Comparison of ENCODE assay signal across 8 mouse cellular contexts in the genomic region with DNA sequence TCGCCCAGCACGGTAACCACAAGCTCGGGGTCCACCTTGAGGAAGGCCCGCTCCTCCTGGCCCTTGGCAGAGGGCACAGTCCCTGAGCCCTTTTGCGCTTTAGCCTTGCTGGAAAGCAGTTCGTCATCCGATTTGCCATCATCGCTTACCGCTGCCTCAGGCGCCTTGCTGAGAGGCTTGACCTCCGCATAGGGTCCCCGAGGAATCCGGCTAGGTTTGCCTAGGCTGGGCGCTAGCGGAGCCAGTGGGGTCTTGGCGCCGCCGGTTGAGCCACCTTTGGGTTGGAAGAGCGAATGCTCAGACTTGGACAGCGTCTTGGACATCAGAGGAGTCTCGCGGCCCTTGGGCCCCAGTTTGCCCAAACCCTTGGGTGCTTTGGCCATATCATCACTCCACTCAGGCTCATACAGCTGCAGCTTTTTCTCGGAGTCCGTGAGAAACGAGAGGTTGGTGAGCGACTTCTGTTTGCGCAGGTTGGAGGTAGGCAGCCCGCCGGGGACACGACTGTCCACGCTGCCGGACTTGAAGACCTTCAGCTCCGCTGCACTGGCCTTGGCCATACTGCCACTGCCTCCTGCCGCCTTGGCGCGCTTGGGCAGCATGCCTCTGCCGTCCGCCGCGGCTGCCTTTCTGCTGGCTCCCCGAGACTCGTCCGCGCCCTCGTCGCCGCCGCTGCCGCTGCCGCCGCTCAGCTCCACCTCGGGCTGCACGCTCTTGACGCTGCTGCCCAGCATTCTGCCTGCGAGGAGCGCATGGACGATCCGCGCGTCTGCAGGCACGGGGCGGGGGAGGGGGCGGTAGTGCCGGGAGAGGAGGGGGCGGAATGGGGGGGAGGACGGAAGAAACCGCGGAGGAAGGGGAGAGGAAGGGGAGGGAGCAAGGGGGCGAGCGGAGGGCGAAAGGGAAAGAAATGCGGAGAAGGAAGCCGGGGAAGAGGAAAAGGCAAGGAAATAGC. TPM values are rescaled to one million over a fixed set of nuclear protein-coding genes. Genes with fewer than 3 reads are reported as not detected.
A peak's percentile ranks its signal among the peaks of the same experiment; 100 is the strongest.
DNase-seq lines count a peak whose midpoint lies in the region; ATAC-seq and TF ChIP-seq lines count a peak whose summit lies in the region.

No protein-coding gene starts in this region.

- peaks cover 3% of the 10 kb centered on the region; the same call in 1 of the 2 replicates for H3K4me1 ChIP-seq in spleen, adult 2 months (ENCODE audit: control insufficient read depth, insufficient read depth, insufficient read length)
- H3K4me1 ChIP-seq in embryonic fibroblast, embryonic 13.5 days (ENCODE audit: control insufficient read depth, insufficient read depth, low read length) = no peaks in the 10 kb centered on the region
- peaks cover 30% of the 10 kb centered on the region for H3K4me1 ChIP-seq in lung, embryonic 16.5 days (replicated peaks; ENCODE audit: control insufficient read depth, insufficient read depth, low read length)

- ATAC-seq in lung, embryonic 16.5 days (ENCODE audit: low read depth) = peak; percentile 59

- no peaks in the 10 kb centered on the region for H3K9me3 ChIP-seq in lung, embryonic 16.5 days (ENCODE audit: control insufficient read depth, low read length)

- no peak overlapping the region for H3K27ac ChIP-seq in spleen, adult 2 months (ENCODE audit: insufficient read depth, low read length)
- H3K27ac ChIP-seq in embryonic fibroblast, embryonic 13.5 days (ENCODE audit: insufficient read depth, low read length) = no peak overlapping the region
- no peak overlapping the region for H3K27ac ChIP-seq in lung, embryonic 16.5 days (ENCODE audit: low read length)

- no peaks in the 10 kb centered on the region for H3K36me3 ChIP-seq in spleen, adult 2 months (ENCODE audit: control insufficient read depth, insufficient read depth, low read length)
- no peaks in the 10 kb centered on the region for H3K36me3 ChIP-seq in lung, embryonic 16.5 days (ENCODE audit: control insufficient read depth, insufficient read depth, low read length)

- TF ChIP-seq POLR2A in spleen, adult 2 months (IDR thresholded peaks at IDR 0.05; ENCODE audit: low read depth, low read length) = no peak
- peak; percentile 29; the same call in 1 of the 2 replicates for TF ChIP-seq POLR2A in embryonic fibroblast, embryonic 13.5 days (IDR thresholded peaks at IDR 0.05; ENCODE audit: low read depth, low read length)

- H3K9ac ChIP-seq in lung, embryonic 16.5 days (ENCODE audit: low read length) = peak overlapping the region; percentile 64

- TF ChIP-seq CTCF in spleen, adult 2 months (IDR thresholded peaks at IDR 0.05; ENCODE audit: extremely low read depth, insufficient read depth, insufficient read length, insufficient replicate concordance) = no peak
- TF ChIP-seq CTCF in embryonic fibroblast, embryonic 13.5 days (IDR thresholded peaks at IDR 0.05; ENCODE audit: borderline replicate concordance, insufficient read depth, low read length) = no peak

- peak overlapping the region; percentile 92 for H3K4me2 ChIP-seq in lung, embryonic 16.5 days (ENCODE audit: low read depth, low read length)

- DNase-seq in spleen, adult 2 months (ENCODE audit: low read depth in 1 of 2, low spot score in 2 of 2) = no peak
- no peak for DNase-seq in spleen, adult 12 weeks (ENCODE audit: low spot score)
- DNase-seq in heart, postnatal 25 days (ENCODE audit: low spot score) = peak; percentile 17
- peak; percentile 59 to 65 for DNase-seq in layer of hippocampus, postnatal 14 days (ENCODE audit: low spot score in 2 of 2)
- DNase-seq in retina, embryonic 14.5 days (ENCODE audit: low spot score) = peak; percentile 66
- no peak for DNase-seq in c-Kit-positive CD71-positive TER-119-positive erythroid progenitor cells, embryonic 14.5 days (ENCODE audit: low spot score)

- peak overlapping the region; percentile 18; the same call in 1 of the 2 replicates for H3K4me3 ChIP-seq in spleen, adult 2 months (ENCODE audit: extremely low read depth, insufficient read depth, insufficient read length)
- H3K4me3 ChIP-seq in embryonic fibroblast, embryonic 13.5 days (ENCODE audit: insufficient read depth, low read length) = peak overlapping the region; percentile 31
- H3K4me3 ChIP-seq in lung, embryonic 16.5 days (ENCODE audit: low read length) = peak overlapping the region; percentile 58

- intact Hi-C loops in heart, postnatal 25 days (cut with DNase I) = no loop called here

- H3K27me3 ChIP-seq in spleen, adult 2 months (ENCODE audit: control insufficient read depth, insufficient read depth, low read length) = peaks cover 1% of the 10 kb centered on the region; the same call in 1 of the 2 replicates
- H3K27me3 ChIP-seq in lung, embryonic 16.5 days (ENCODE audit: control insufficient read depth, insufficient read depth, low read depth, low read length) = peaks cover 5% of the 10 kb centered on the region; the same call in 1 of the 2 replicates

- WGBS in spleen, adult 2 months = 36% methylated on average over 67 of the region's 73 CpGs
- 3% methylated on average over 72 of the region's 73 CpGs for WGBS in lung, embryonic 16.5 days

RNA-seq across cellular contexts. Expression of a gene that starts 22.2 kb away (rescaled TPM):
- 15.0 and 16.3 TPM in 2 replicates for polyA plus RNA-seq in spleen, adult 2 months (2012; rRNA removed)
- polyA plus RNA-seq in embryonic fibroblast, embryonic 13.5 days (2011; ENCODE audit: insufficient read length, low read depth, missing spikeins) = 22.5 and 22.6 TPM in 2 replicates
- 10 to 100 TPM; 19.6 to 19.8 TPM for total RNA-seq in heart, postnatal 25 days (2021)
- total RNA-seq in layer of hippocampus, postnatal 14 days (2021) = 100 to 1,000 TPM; 161 to 168 TPM
- 10.8 and 11.5 TPM in 2 replicates for polyA plus RNA-seq in lung, embryonic 16.5 days (2015; fragmentation: Nextera tagmentation; extraction: Ambion mirVana)

Comparison
In these comparisons a context has a peak if more than half of its experiments do, and no peak if none do; other contexts are left out.
1. DNase-seq: peak in heart, postnatal 25 days (single experiment), layer of hippocampus, postnatal 14 days (2 of 2) and retina, embryonic 14.5 days (single experiment); none in spleen, adult 2 months (0 of 2), spleen, adult 12 weeks (single experiment) and c-Kit-positive CD71-positive TER-119-positive erythroid progenitor cells, embryonic 14.5 days (single experiment).
2. Peak in every context shown above with its lines, with median percentiles within 50 percentile points of each other: H3K4me3 ChIP-seq.